Mouse (Mus musculus): ENCODE measurements around the gene Rapgef1. TPM values are rescaled to one million over a fixed set of nuclear protein-coding genes. Genes with fewer than 3 reads are reported as not detected.

Gene Rapgef1
- polyA plus RNA-seq (2012; rRNA removed) = 51.1 and 61.1 TPM in 2 replicates
- 20.8 and 23.0 TPM in 2 replicates for polyA plus RNA-seq (2014; fragmentation: Nextera tagmentation; extraction: Ambion mirVana)

- Histone ChIP-seq H3K4me2 (replicated peaks; ENCODE audit: low read depth, low read length, severe bottlenecking) (peak within 1 kb of the TSS; percentile 82), H3K27ac (replicated peaks; ENCODE audit: low read depth, low read length) (peak within 1 kb of the TSS; percentile 85), H3K9me3 (ENCODE audit: control insufficient read depth, low read length) (no peaks in the 10 kb centered on the region), H3K4me3 (replicated peaks; ENCODE audit: low read length) (peak within 1 kb of the TSS; percentile 74), H3K36me3 (ENCODE audit: control insufficient read depth, insufficient read depth, low read length) (no peaks in the 10 kb centered on the region), H3K27me3 (ENCODE audit: control insufficient read depth, insufficient read depth, low read length) (no peaks in the 10 kb centered on the region), H3K9ac (ENCODE audit: low read depth, low read length, severe bottlenecking) (peak within 1 kb of the TSS; percentile 95), H3K4me1 (ENCODE audit: control insufficient read depth, insufficient read depth, low read length) (peaks cover 16% of the 10 kb centered on the region)
- TF ChIP-seq POLR2A (IDR thresholded peaks at IDR 0.05; ENCODE audit: borderline replicate concordance, extremely low read depth, insufficient read depth, insufficient read length) = no peak
- under 1% methylated on average over 27 of the region's 101 CpGs for WGBS
- DNase-seq (ENCODE audit: low spot score) (peak; percentile 44), ATAC-seq (ENCODE audit: low FRiP score, low read depth) (peak; percentile 83)
Measured at GRCm38 (mm10) chr2:29619484-29620300, at the start of gene Rapgef1. Rapgef1 (plus strand) TSS chr2:29619720.

- DNase-seq (ENCODE audit: low spot score) (no peak), ATAC-seq (ENCODE audit: low FRiP score, low read depth) (no peak)
- Histone ChIP-seq H3K27ac (replicated peaks; ENCODE audit: low read depth, low read length) (no peak overlapping the region), H3K4me1 (ENCODE audit: control insufficient read depth, insufficient read depth, low read length) (no peaks in the 10 kb centered on the region), H3K4me2 (replicated peaks; ENCODE audit: low read depth, low read length, severe bottlenecking) (no peak overlapping the region), H3K36me3 (ENCODE audit: control insufficient read depth, insufficient read depth, low read length) (no peaks in the 10 kb centered on the region), H3K27me3 (ENCODE audit: control insufficient read depth, insufficient read depth, low read length) (no peaks in the 10 kb centered on the region), H3K9ac (ENCODE audit: low read depth, low read length, severe bottlenecking) (no peak overlapping the region), H3K4me3 (replicated peaks; ENCODE audit: low read length) (no peak overlapping the region), H3K9me3 (ENCODE audit: control insufficient read depth, low read length) (no peaks in the 10 kb centered on the region)
- TF ChIP-seq POLR2A (IDR thresholded peaks at IDR 0.05; ENCODE audit: borderline replicate concordance, extremely low read depth, insufficient read depth, insufficient read length) = no peak
- 68% methylated on average over 9 of the region's 9 CpGs for WGBS
Measured at GRCm38 (mm10) chr2:29571921-29572700, 47.4 kb upstream of the Rapgef1 start.

GRCm38 (mm10) chr2:29572811-29573427, 46.6 kb upstream of the Rapgef1 start:
- TF ChIP-seq POLR2A (IDR thresholded peaks at IDR 0.05; ENCODE audit: borderline replicate concordance, extremely low read depth, insufficient read depth, insufficient read length) = no peak
- Histone ChIP-seq H3K27ac (replicated peaks; ENCODE audit: low read depth, low read length) (no peak overlapping the region), H3K27me3 (ENCODE audit: control insufficient read depth, insufficient read depth, low read length) (no peaks in the 10 kb centered on the region), H3K4me2 (replicated peaks; ENCODE audit: low read depth, low read length, severe bottlenecking) (no peak overlapping the region), H3K9ac (ENCODE audit: low read depth, low read length, severe bottlenecking) (no peak overlapping the region), H3K9me3 (ENCODE audit: control insufficient read depth, low read length) (no peaks in the 10 kb centered on the region), H3K4me1 (ENCODE audit: control insufficient read depth, insufficient read depth, low read length) (no peaks in the 10 kb centered on the region), H3K36me3 (ENCODE audit: control insufficient read depth, insufficient read depth, low read length) (no peaks in the 10 kb centered on the region), H3K4me3 (replicated peaks; ENCODE audit: low read length) (no peak overlapping the region)
- ATAC-seq (ENCODE audit: low FRiP score, low read depth) (no peak), DNase-seq (ENCODE audit: low spot score) (no peak)
- WGBS = 66% methylated on average over 5 of the region's 5 CpGs

GRCm38 (mm10) chr2:29573591-29573990, 45.9 kb upstream of the Rapgef1 start:
- 7% methylated on average over 5 of the region's 5 CpGs for WGBS

GRCm38 (mm10) chr2:29574187-29574586, 45.3 kb upstream of the Rapgef1 start:
- H3K36me3 ChIP-seq (ENCODE audit: control insufficient read depth, insufficient read depth, low read length) = no peaks in the 10 kb centered on the region
- H3K4me1 ChIP-seq (ENCODE audit: control insufficient read depth, insufficient read depth, low read length) = no peaks in the 10 kb centered on the region
- H3K9me3 ChIP-seq (ENCODE audit: control insufficient read depth, low read length) = no peaks in the 10 kb centered on the region
- WGBS = 12% methylated on average over 11 of the region's 11 CpGs
- no peak for DNase-seq (ENCODE audit: low spot score)
- no peak overlapping the region for H3K9ac ChIP-seq (ENCODE audit: low read depth, low read length, severe bottlenecking)
- no peak for TF ChIP-seq POLR2A (IDR thresholded peaks at IDR 0.05; ENCODE audit: borderline replicate concordance, extremely low read depth, insufficient read depth, insufficient read length)
- no peaks in the 10 kb centered on the region for H3K27me3 ChIP-seq (ENCODE audit: control insufficient read depth, insufficient read depth, low read length)
- no peak for ATAC-seq (ENCODE audit: low FRiP score, low read depth)
- no peak overlapping the region for H3K27ac ChIP-seq (replicated peaks; ENCODE audit: low read depth, low read length)
- H3K4me2 ChIP-seq (replicated peaks; ENCODE audit: low read depth, low read length, severe bottlenecking) = no peak overlapping the region
- H3K4me3 ChIP-seq (replicated peaks; ENCODE audit: low read length) = no peak overlapping the region

More at GRCm38 (mm10) chr2:29573591-29573990, 45.9 kb upstream of the Rapgef1 start:
- no peaks in the 10 kb centered on the region for H3K36me3 ChIP-seq (ENCODE audit: control insufficient read depth, insufficient read depth, low read length)
- ATAC-seq (ENCODE audit: low FRiP score, low read depth) = no peak
- no peaks in the 10 kb centered on the region for H3K4me1 ChIP-seq (ENCODE audit: control insufficient read depth, insufficient read depth, low read length)
- H3K9me3 ChIP-seq (ENCODE audit: control insufficient read depth, low read length) = no peaks in the 10 kb centered on the region
- no peaks in the 10 kb centered on the region for H3K27me3 ChIP-seq (ENCODE audit: control insufficient read depth, insufficient read depth, low read length)
- no peak overlapping the region for H3K9ac ChIP-seq (ENCODE audit: low read depth, low read length, severe bottlenecking)
- no peak overlapping the region for H3K4me3 ChIP-seq (replicated peaks; ENCODE audit: low read length)
- H3K27ac ChIP-seq (replicated peaks; ENCODE audit: low read depth, low read length) = no peak overlapping the region
- no peak for TF ChIP-seq POLR2A (IDR thresholded peaks at IDR 0.05; ENCODE audit: borderline replicate concordance, extremely low read depth, insufficient read depth, insufficient read length)
- peak; percentile 87 for DNase-seq (ENCODE audit: low spot score)
- no peak overlapping the region for H3K4me2 ChIP-seq (replicated peaks; ENCODE audit: low read depth, low read length, severe bottlenecking)
